Mouse (Mus musculus): ENCODE measurements at regions not wholly inside any gene's neighbourhood (a gene's known extent, or its start where the extent isn't known, plus 50 kb on each side); places are given as distances from the start of the nearest gene placed in this dataset.

GRCm38 (mm10) chr17:29439992-29440391, 50.6 kb upstream of the Pim1 start:
- TF ChIP-seq POLR2A (IDR thresholded peaks at IDR 0.05; ENCODE audit: control insufficient read depth in 1 of 2, insufficient read depth in 1 of 2, low read depth in 1 of 2, low read length in 2 of 2, poor library complexity in 1 of 2) = no peak
- TF ChIP-seq MYC (IDR thresholded peaks at IDR 0.05; ENCODE audit: low read depth, low read length) = no peak
- no peak for TF ChIP-seq SIN3A (IDR thresholded peaks at IDR 0.05; ENCODE audit: low read length)
- no peak for TF ChIP-seq POLR2AphosphoS5 (IDR thresholded peaks at IDR 0.05; ENCODE audit: borderline replicate concordance, low read depth, low read length)
- no peak for TF ChIP-seq USF1 (IDR thresholded peaks at IDR 0.05; ENCODE audit: low read depth, low read length)
- no peak for TF ChIP-seq MAX (IDR thresholded peaks at IDR 0.05; ENCODE audit: low read length)
- TF ChIP-seq TAL1 (IDR thresholded peaks at IDR 0.05; ENCODE audit: low read length) = no peak
